Mouse (Mus musculus): Measurements from ENCODE around the gene Tmc6. TPM values are rescaled to one million over a fixed set of nuclear protein-coding genes. Genes with fewer than 3 reads are reported as not detected.

Gene Tmc6
- total and polyA plus RNA-seq, 2 experiments: 5.3 to 11.8 TPM

GRCm38 (mm10) chr11:117803166-117803688 lies 21.2 kb upstream of the Tmc6 start:
- TF ChIP-seq POLR2A (IDR thresholded peaks at IDR 0.05; ENCODE audit: extremely low read depth, insufficient read depth, low read length) (no peak), CTCF (IDR thresholded peaks at IDR 0.05; ENCODE audit: low read depth, low read length) (no peak)
- H3K27ac ChIP-seq (replicated peaks; ENCODE audit: insufficient read depth, low read depth, low read length): no peak overlapping the region
- no peaks in the 10 kb centered on the region for H3K4me1 ChIP-seq (ENCODE audit: control insufficient read depth, insufficient read depth, low read length)
- H3K36me3 ChIP-seq (ENCODE audit: control insufficient read depth, insufficient read depth, low read length): no peaks in the 10 kb centered on the region
- DNase-seq (ENCODE audit: extremely low read depth, low read depth, low spot score): no peak
- no peaks in the 10 kb centered on the region for H3K27me3 ChIP-seq (ENCODE audit: control insufficient read depth, insufficient read depth, low read length)
- WGBS: 80% methylated on average over 3 of the region's 3 CpGs
- no peak overlapping the region for H3K4me3 ChIP-seq (ENCODE audit: insufficient read depth, low read depth, low read length)
- H3K9ac ChIP-seq (ENCODE audit: low read depth, low read length): no peak overlapping the region
- no peaks in the 10 kb centered on the region for H3K79me2 ChIP-seq (ENCODE audit: control insufficient read depth, insufficient read depth, low read length)

GRCm38 (mm10) chr11:117801650-117802049 lies 19.7 kb upstream of the Tmc6 start:
- no peak overlapping the region for H3K4me3 ChIP-seq (ENCODE audit: insufficient read depth, low read depth, low read length)
- WGBS: 93% methylated on average over 7 of the region's 7 CpGs
- no peak overlapping the region for H3K9ac ChIP-seq (ENCODE audit: low read depth, low read length)
- H3K79me2 ChIP-seq (ENCODE audit: control insufficient read depth, insufficient read depth, low read length): no peaks in the 10 kb centered on the region
- H3K4me1 ChIP-seq (ENCODE audit: control insufficient read depth, insufficient read depth, low read length): no peaks in the 10 kb centered on the region
- no peaks in the 10 kb centered on the region for H3K27me3 ChIP-seq (ENCODE audit: control insufficient read depth, insufficient read depth, low read length)
- no peaks in the 10 kb centered on the region for H3K36me3 ChIP-seq (ENCODE audit: control insufficient read depth, insufficient read depth, low read length)
- TF ChIP-seq POLR2A (IDR thresholded peaks at IDR 0.05; ENCODE audit: extremely low read depth, insufficient read depth, low read length) (no peak), CTCF (IDR thresholded peaks at IDR 0.05; ENCODE audit: low read depth, low read length) (no peak)
- H3K27ac ChIP-seq (replicated peaks; ENCODE audit: insufficient read depth, low read depth, low read length): no peak overlapping the region
- DNase-seq (ENCODE audit: extremely low read depth, low read depth, low spot score): no peak

GRCm38 (mm10) chr11:117800038-117800437 lies 18.0 kb upstream of the Tmc6 start:
- Histone ChIP-seq H3K27me3 (ENCODE audit: control insufficient read depth, insufficient read depth, low read length) (no peaks in the 10 kb centered on the region), H3K79me2 (ENCODE audit: control insufficient read depth, insufficient read depth, low read length) (no peaks in the 10 kb centered on the region), H3K36me3 (ENCODE audit: control insufficient read depth, insufficient read depth, low read length) (no peaks in the 10 kb centered on the region), H3K4me3 (ENCODE audit: insufficient read depth, low read depth, low read length) (no peak overlapping the region), H3K4me1 (ENCODE audit: control insufficient read depth, insufficient read depth, low read length) (no peaks in the 10 kb centered on the region), H3K27ac (replicated peaks; ENCODE audit: insufficient read depth, low read depth, low read length) (no peak overlapping the region), H3K9ac (ENCODE audit: low read depth, low read length) (no peak overlapping the region)
- 91% methylated on average over 7 of the region's 7 CpGs for WGBS
- no peak for DNase-seq (ENCODE audit: extremely low read depth, low read depth, low spot score)
- no peak for TF ChIP-seq POLR2A (IDR thresholded peaks at IDR 0.05; ENCODE audit: extremely low read depth, insufficient read depth, low read length)
- no peak for TF ChIP-seq CTCF (IDR thresholded peaks at IDR 0.05; ENCODE audit: low read depth, low read length)

- Histone ChIP-seq H3K79me2 (ENCODE audit: control insufficient read depth, insufficient read depth, low read length) (no peaks in the 10 kb centered on the region), H3K27me3 (ENCODE audit: control insufficient read depth, insufficient read depth, low read length) (no peaks in the 10 kb centered on the region), H3K4me3 (ENCODE audit: insufficient read depth, low read depth, low read length) (no peak overlapping the region), H3K4me1 (ENCODE audit: control insufficient read depth, insufficient read depth, low read length) (no peaks in the 10 kb centered on the region), H3K9ac (ENCODE audit: low read depth, low read length) (no peak overlapping the region), H3K27ac (replicated peaks; ENCODE audit: insufficient read depth, low read depth, low read length) (no peak overlapping the region), H3K36me3 (ENCODE audit: control insufficient read depth, insufficient read depth, low read length) (no peaks in the 10 kb centered on the region)
- TF ChIP-seq POLR2A (IDR thresholded peaks at IDR 0.05; ENCODE audit: extremely low read depth, insufficient read depth, low read length) (no peak), CTCF (IDR thresholded peaks at IDR 0.05; ENCODE audit: low read depth, low read length) (no peak)
- WGBS: 80% methylated on average over 5 of the region's 5 CpGs
- DNase-seq (ENCODE audit: extremely low read depth, low read depth, low spot score): no peak
These were observed 17.2 kb upstream of the Tmc6 start for GRCm38 (mm10) chr11:117799174-117799573.

- Histone ChIP-seq H3K27ac (replicated peaks; ENCODE audit: insufficient read depth, low read depth, low read length) (no peak overlapping the region), H3K4me1 (ENCODE audit: control insufficient read depth, insufficient read depth, low read length) (no peaks in the 10 kb centered on the region), H3K4me3 (ENCODE audit: insufficient read depth, low read depth, low read length) (no peak overlapping the region), H3K36me3 (ENCODE audit: control insufficient read depth, insufficient read depth, low read length) (no peaks in the 10 kb centered on the region), H3K79me2 (ENCODE audit: control insufficient read depth, insufficient read depth, low read length) (no peaks in the 10 kb centered on the region), H3K27me3 (ENCODE audit: control insufficient read depth, insufficient read depth, low read length) (no peaks in the 10 kb centered on the region), H3K9ac (ENCODE audit: low read depth, low read length) (no peak overlapping the region)
- TF ChIP-seq CTCF (IDR thresholded peaks at IDR 0.05; ENCODE audit: low read depth, low read length) (no peak), POLR2A (IDR thresholded peaks at IDR 0.05; ENCODE audit: extremely low read depth, insufficient read depth, low read length) (no peak)
- no peak for DNase-seq (ENCODE audit: extremely low read depth, low read depth, low spot score)
- WGBS: 59% methylated on average over 2 of the region's 2 CpGs
These were observed 16.2 kb upstream of the Tmc6 start for GRCm38 (mm10) chr11:117798160-117798541.

GRCm38 (mm10) chr11:117797511-117798159 lies 15.6 kb upstream of the Tmc6 start, which contains the start of gene 6030468B19Rik:
Gene 6030468B19Rik (plus strand): TSS chr11:117797660.
- 79% methylated on average over 9 of the region's 9 CpGs for WGBS
- no peaks in the 10 kb centered on the region; the same call in 1 of the 2 replicates for H3K4me1 ChIP-seq (ENCODE audit: control insufficient read depth, insufficient read depth, low read length)
- H3K27ac ChIP-seq (replicated peaks; ENCODE audit: insufficient read depth, low read depth, low read length): no peak within 1 kb of the TSS
- H3K9ac ChIP-seq (ENCODE audit: low read depth, low read length): no peak within 1 kb of the TSS
- no peak for DNase-seq (ENCODE audit: extremely low read depth, low read depth, low spot score)
- H3K4me3 ChIP-seq (ENCODE audit: insufficient read depth, low read depth, low read length): no peak within 1 kb of the TSS
- H3K27me3 ChIP-seq (ENCODE audit: control insufficient read depth, insufficient read depth, low read length): no peaks in the 10 kb centered on the region
- H3K79me2 ChIP-seq (ENCODE audit: control insufficient read depth, insufficient read depth, low read length): no peaks in the 10 kb centered on the region
- TF ChIP-seq CTCF (IDR thresholded peaks at IDR 0.05; ENCODE audit: low read depth, low read length) (no peak), POLR2A (IDR thresholded peaks at IDR 0.05; ENCODE audit: extremely low read depth, insufficient read depth, low read length) (no peak)
- no peaks in the 10 kb centered on the region for H3K36me3 ChIP-seq (ENCODE audit: control insufficient read depth, insufficient read depth, low read length)
